Mouse (Mus musculus) thymus, adult 2 months (tissue): Measurements from ENCODE around the gene Nepro.

Experiments
- CTCF ChIP-seq: fragments of 200-500 bp; IDR thresholded peaks from 2 replicates; pipeline ENCODE4 v1.5.1; 2012; ENCODE audit warnings: mild to moderate bottlenecking, control low read depth, low read length, moderate library complexity, borderline replicate concordance; ENCODE audit not compliant: control insufficient read depth, poor library complexity, insufficient read depth; ENCODE audit errors: extremely low read depth
- POLR2A ChIP-seq: fragments of 200-500 bp; IDR thresholded peaks from 2 replicates; pipeline ENCODE4 v1.6.1; 2012; ENCODE audit warnings: mild to moderate bottlenecking, low read length, control low read depth, moderate library complexity; ENCODE audit not compliant: control insufficient read depth, poor library complexity, insufficient read depth; ENCODE audit errors: extremely low read depth

DNA sequence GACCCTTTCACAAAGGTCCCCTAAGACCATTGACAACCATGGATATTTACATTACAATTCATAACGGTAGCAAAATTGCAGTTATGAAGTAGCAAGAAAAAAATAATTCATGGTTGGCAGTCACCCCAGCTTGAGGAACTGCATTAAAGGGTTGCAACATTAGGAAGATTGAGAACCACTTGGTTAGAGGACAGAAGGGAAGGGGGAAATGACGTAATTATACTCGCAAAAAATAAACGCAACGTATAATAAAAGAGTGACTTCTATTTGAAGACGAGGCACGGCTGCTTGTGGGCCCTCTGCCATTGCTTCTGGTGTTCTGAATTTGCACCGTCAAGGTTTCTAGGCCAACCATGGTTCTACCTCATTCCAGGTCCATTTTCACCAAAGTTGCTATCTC lies 33.6 kb downstream of the Nepro start:
- TF ChIP-seq CTCF = no peak
- no peak for TF ChIP-seq POLR2A
